In the genomic region with DNA sequence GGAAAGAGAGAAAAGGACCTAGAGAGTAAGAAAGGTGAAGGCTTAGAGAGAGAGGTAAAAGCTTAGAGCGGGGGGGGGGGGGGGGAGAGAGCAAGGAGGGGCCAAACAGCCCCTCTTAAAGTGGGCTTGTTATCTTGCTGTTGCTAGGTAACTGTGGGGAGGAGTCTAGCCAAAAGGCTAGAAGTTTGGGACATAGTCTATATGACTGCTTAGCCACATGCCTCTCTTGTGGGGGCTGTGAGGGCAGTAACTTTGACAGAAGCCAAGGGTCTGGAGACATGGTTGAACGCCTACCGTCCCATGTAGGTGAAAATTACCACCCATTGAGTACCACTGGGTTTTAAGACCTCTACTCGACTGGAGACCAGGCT, we compare ENCODE assay signal across 19 mouse cellular contexts. TPM values are rescaled to one million over a fixed set of nuclear protein-coding genes. Genes with fewer than 3 reads are reported as not detected.
"Had no signal": no experiment of that assay in that cellular context is flagged by ENCODE, and none has a peak within 500 bp of the region (broad histone marks: within the 10 kb centered on the region; RNA-seq: fewer than 3 reads in every experiment).

No protein-coding gene starts in this region.

- H3K4me3 ChIP-seq: lung, embryonic 15.5 days; megakaryocyte, embryonic 14.5 days; midbrain, embryonic 12.5 days; midbrain, embryonic 15.5 days; neural tube, embryonic 12.5 days; stomach, embryonic 15.5 days had no signal

- H3K9ac ChIP-seq: lung, embryonic 15.5 days; midbrain, embryonic 12.5 days; midbrain, embryonic 15.5 days; neural tube, embryonic 12.5 days; stomach, embryonic 15.5 days had no signal

- H3K27me3 ChIP-seq: lung, embryonic 15.5 days; midbrain, embryonic 12.5 days; midbrain, embryonic 15.5 days; neural tube, embryonic 12.5 days; stomach, embryonic 15.5 days had no signal

- H3K9me3 ChIP-seq: lung, embryonic 15.5 days; megakaryocyte, embryonic 14.5 days; midbrain, embryonic 12.5 days; midbrain, embryonic 15.5 days; neural tube, embryonic 12.5 days; stomach, embryonic 15.5 days had no signal

- H3K36me3 ChIP-seq: lung, embryonic 15.5 days; midbrain, embryonic 12.5 days; midbrain, embryonic 15.5 days; neural tube, embryonic 12.5 days; stomach, embryonic 15.5 days had no signal

- H3K27ac ChIP-seq: lung, embryonic 15.5 days; macrophage; midbrain, embryonic 12.5 days; midbrain, embryonic 15.5 days; neural tube, embryonic 12.5 days; stomach, embryonic 15.5 days; stomach, postnatal 0 days had no signal

- ATAC-seq: lung, postnatal 0 days; midbrain, embryonic 15.5 days had no signal

- H3K4me2 ChIP-seq: lung, embryonic 15.5 days; midbrain, embryonic 12.5 days; midbrain, embryonic 15.5 days; neural tube, embryonic 12.5 days; stomach, embryonic 15.5 days had no signal

- DNase-seq: lung, adult 2 months; right cerebral cortex, postnatal 14 days; thymus, adult 2 months; thymus, postnatal 25 days; thymus, postnatal 4 days had no signal

- H3K4me1 ChIP-seq: lung, embryonic 15.5 days; midbrain, embryonic 12.5 days; midbrain, embryonic 15.5 days; neural tube, embryonic 12.5 days; stomach, embryonic 15.5 days had no signal

RNA-seq across cellular contexts. Expression of a gene that starts 42.7 kb away (rescaled TPM):
- total RNA-seq: monocyte, adult 5-6 weeks; neutrophil, adult 5-6 weeks had no signal
- polyA plus RNA-seq: lung, adult 2 months; lung, embryonic 15.5 days; lung, postnatal 0 days; macrophage; midbrain, embryonic 15.5 days; midbrain, postnatal 0 days; neural tube, embryonic 14.5 days; spleen, adult 2 months; stomach, postnatal 0 days had no signal
